Mouse (Mus musculus) small intestine, adult 2 months (tissue): ENCODE results near the gene Nt5c3. TPM values are rescaled to one million over a fixed set of nuclear protein-coding genes. Genes with fewer than 3 reads are reported as not detected.
A peak's percentile ranks its signal among the peaks of the same experiment; 100 is the strongest.

Experiments
- H3K27ac ChIP-seq: fragments of 200-500 bp; 2 replicates; pipeline ENCODE4 v1.5.1; 2012; ENCODE audit warnings: low read depth, low read length, control low read depth, inconsistent platforms; ENCODE audit not compliant: insufficient read depth
- H3K27me3 ChIP-seq: fragments of 200-500 bp; 2 replicates; pipeline ENCODE4 v1.6.1; 2012; ENCODE audit warnings: mild to moderate bottlenecking, moderate library complexity, low read length, inconsistent platforms; ENCODE audit not compliant: control insufficient read depth, insufficient read depth
- H3K36me3 ChIP-seq: fragments of 200-500 bp; 2 replicates; pipeline ENCODE4 v1.6.1; 2012; ENCODE audit warnings: mild to moderate bottlenecking, low read length, control low read depth, inconsistent platforms; ENCODE audit not compliant: control insufficient read depth, insufficient read depth
- H3K4me1 ChIP-seq: fragments of 200-500 bp; 2 replicates; pipeline ENCODE4 v1.6.1; 2012; ENCODE audit warnings: low read length, inconsistent platforms, mixed read lengths; ENCODE audit not compliant: control insufficient read depth, insufficient read depth, insufficient read length
- H3K4me3 ChIP-seq: fragments of 200-500 bp; 2 replicates; pipeline ENCODE4 v1.5.1; 2012; ENCODE audit warnings: low read depth, mild to moderate bottlenecking, control low read depth, inconsistent platforms, low read length, moderate library complexity
- CTCF ChIP-seq: fragments of 200-500 bp; IDR thresholded peaks from 2 replicates; pipeline ENCODE4 v1.5.1; 2012; ENCODE audit warnings: low read depth, mild to moderate bottlenecking, control low read depth, inconsistent platforms, low read length, moderate library complexity, mixed read lengths; ENCODE audit not compliant: insufficient replicate concordance, insufficient read length; ENCODE audit errors: extremely low read depth
- POLR2A ChIP-seq: fragments of 200-500 bp; IDR thresholded peaks from 2 replicates; pipeline ENCODE4 v1.6.1; 2012; ENCODE audit warnings: low read depth, mild to moderate bottlenecking, control low read depth, inconsistent platforms, low read length, moderate library complexity
- WGBS: fragments of 180-500 bp; shearing (Covaris S2); methylation state at CpG from one replicate; pipeline ENCODE4 v1.1.7; 2018; 5-methylcytosine and 5-hydroxymethylcytosine counted together
- polyA plus RNA-seq: library from polyadenylated mRNA; depleted of rRNA; stranded (reverse); fragments of >200 nt; gene quantifications from 2 replicates; pipeline ENCODE4 v1.2.3, GENCODE M21; 2012; rRNA removed

The Nt5c3 gene
- 2.3 and 3.6 TPM in 2 replicates for polyA plus RNA-seq

- peaks cover 13% of the 10 kb centered on the region; the same call in 1 of the 2 replicates for H3K4me1 ChIP-seq
- 2% methylated on average over 64 of the region's 64 CpGs for WGBS
- H3K27me3 ChIP-seq = no peaks in the 10 kb centered on the region
- TF ChIP-seq POLR2A = peak; percentile 16; the same call in 1 of the 2 replicates
- no peak for TF ChIP-seq CTCF
- H3K27ac ChIP-seq = peak within 1 kb of the TSS; percentile 94
- H3K4me3 ChIP-seq = peak within 1 kb of the TSS; percentile 79
- H3K36me3 ChIP-seq = no peaks in the 10 kb centered on the region
Observed at GRCm38 (mm10) chr6:56923726-56924707, at the start of gene Nt5c3, which contains the start of gene Vmn1r4. Nt5c3 (minus strand) TSS chr6:56923932. Vmn1r4 (plus strand) TSS chr6:56924015.

DNA sequence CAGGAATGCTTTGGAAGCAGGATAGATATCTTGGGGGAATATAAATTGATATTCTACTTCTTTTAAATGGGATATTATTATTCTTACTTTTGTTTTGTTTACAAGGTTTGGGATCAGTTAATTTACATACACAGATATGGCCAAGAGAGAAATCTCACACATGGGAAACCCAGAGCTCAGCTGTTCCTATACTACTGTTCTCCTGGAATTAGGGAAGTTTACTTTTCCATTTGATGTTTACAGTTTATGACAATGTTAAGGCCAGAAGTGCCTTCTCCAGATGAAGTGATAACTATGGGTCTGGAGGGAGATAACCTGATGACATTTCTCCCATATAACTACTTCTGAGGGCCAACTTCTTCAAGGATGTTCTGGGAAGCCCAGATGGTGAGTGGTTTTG is 46.2 kb upstream of the Nt5c3 start, which contains the start of gene Vmn1r5:
Gene Vmn1r5, plus strand, starts transcription at position 301 of the 400 bp plus-strand sequence.
- TF ChIP-seq CTCF (no peak), POLR2A (no peak)
- Histone ChIP-seq H3K4me1 (no peaks in the 10 kb centered on the region), H3K36me3 (no peaks in the 10 kb centered on the region), H3K27ac (no peak within 1 kb of the TSS), H3K27me3 (no peaks in the 10 kb centered on the region), H3K4me3 (no peak within 1 kb of the TSS)

GRCm38 (mm10) chr6:56956436-56956835 is 32.7 kb upstream of the Nt5c3 start:
- H3K36me3 ChIP-seq = no peaks in the 10 kb centered on the region
- no peak overlapping the region for H3K4me3 ChIP-seq
- no peaks in the 10 kb centered on the region for H3K27me3 ChIP-seq
- WGBS = 56% methylated on average over 5 of the region's 5 CpGs
- no peak overlapping the region for H3K27ac ChIP-seq
- H3K4me1 ChIP-seq = no peaks in the 10 kb centered on the region
- TF ChIP-seq CTCF (no peak), POLR2A (no peak)

- no peak overlapping the region for H3K4me3 ChIP-seq
- 75% methylated on average over 4 of the region's 4 CpGs for WGBS
- TF ChIP-seq POLR2A (no peak), CTCF (no peak)
Observed at GRCm38 (mm10) chr6:56934366-56934765, 10.6 kb upstream of the Nt5c3 start.

GRCm38 (mm10) chr6:56932464-56932863 is 8.7 kb upstream of the Nt5c3 start:
- H3K4me3 ChIP-seq = no peak overlapping the region
- H3K4me1 ChIP-seq = no peaks in the 10 kb centered on the region
- H3K36me3 ChIP-seq = no peaks in the 10 kb centered on the region
- TF ChIP-seq POLR2A (no peak), CTCF (no peak)
- no peaks in the 10 kb centered on the region for H3K27me3 ChIP-seq
- whole genome bisulfite sequencing = 53% methylated on average over 2 of the region's 2 CpGs
- no peak overlapping the region for H3K27ac ChIP-seq

More at GRCm38 (mm10) chr6:56934366-56934765, 10.6 kb upstream of the Nt5c3 start:
- Histone ChIP-seq H3K27me3 (no peaks in the 10 kb centered on the region), H3K27ac (no peak overlapping the region), H3K36me3 (no peaks in the 10 kb centered on the region), H3K4me1 (no peaks in the 10 kb centered on the region)

DNA sequence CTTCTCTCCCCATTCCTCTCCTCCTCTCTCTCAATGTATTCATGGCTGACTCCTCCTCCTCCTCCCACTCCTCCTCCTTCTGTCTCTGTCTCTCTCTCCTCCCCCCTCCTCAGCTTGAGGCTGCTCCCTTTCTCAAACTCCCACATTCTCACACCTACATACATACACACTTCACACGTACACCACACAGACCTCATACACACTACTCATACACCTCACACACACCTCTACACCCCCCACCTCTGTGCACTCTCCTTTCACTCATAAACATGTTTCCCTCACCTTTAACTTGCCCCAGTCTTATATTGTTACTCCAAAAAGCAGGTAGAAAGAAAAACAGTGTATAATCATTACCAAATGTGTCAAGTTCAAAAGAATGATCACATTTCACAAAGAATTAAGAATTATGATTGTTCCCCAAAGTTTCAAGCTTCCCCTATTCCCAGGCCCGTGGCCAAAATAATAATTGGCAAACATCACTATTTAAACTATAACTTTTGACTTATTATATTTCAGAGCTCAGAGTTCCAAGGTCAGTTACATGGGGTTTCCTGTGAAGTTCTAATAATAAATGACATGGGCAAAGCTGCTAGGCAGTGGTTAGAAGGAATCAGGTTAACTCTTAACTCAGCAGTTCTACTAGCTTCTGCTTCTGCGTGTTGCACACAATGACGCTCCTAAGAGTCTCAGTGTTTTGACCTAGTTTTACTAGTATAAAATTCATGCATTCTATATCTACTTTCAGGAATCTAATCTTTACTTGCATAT is 8.1 kb upstream of the Nt5c3 start:
- no peak for TF ChIP-seq CTCF
- TF ChIP-seq POLR2A = no peak
- H3K36me3 ChIP-seq = no peaks in the 10 kb centered on the region
- WGBS = 54% methylated on average over 4 of the region's 4 CpGs
- no peaks in the 10 kb centered on the region for H3K4me1 ChIP-seq
- no peak overlapping the region for H3K27ac ChIP-seq
- no peaks in the 10 kb centered on the region for H3K27me3 ChIP-seq
- H3K4me3 ChIP-seq = no peak overlapping the region
